Mouse (Mus musculus) liver, adult 10 weeks (tissue): Measurements from ENCODE around the gene Fam69b. TPM values are rescaled to one million over a fixed set of nuclear protein-coding genes. Genes with fewer than 3 reads are reported as not detected.

ENCODE experiments used
- polyA plus RNA-seq: library from polyadenylated mRNA; stranded (reverse); fragments of 350-450 nt; fragmentation: Illumina TruSeq; extraction: RNeasy Lipid Tissue Mini Kit (QIAGEN cat#74804); gene quantifications from one replicate; pipeline ENCODE4 v1.2.3, GENCODE M21; 2014; ENCODE audit warnings: low read depth, low replicate concordance

Fam69b gene
- polyA plus RNA-seq = not detected

GRCm38 (mm10) chr2:26627921-26628739, at the start of gene Fam69b:
TSS of gene Fam69b (plus strand) at chr2:26628457.

DNA sequence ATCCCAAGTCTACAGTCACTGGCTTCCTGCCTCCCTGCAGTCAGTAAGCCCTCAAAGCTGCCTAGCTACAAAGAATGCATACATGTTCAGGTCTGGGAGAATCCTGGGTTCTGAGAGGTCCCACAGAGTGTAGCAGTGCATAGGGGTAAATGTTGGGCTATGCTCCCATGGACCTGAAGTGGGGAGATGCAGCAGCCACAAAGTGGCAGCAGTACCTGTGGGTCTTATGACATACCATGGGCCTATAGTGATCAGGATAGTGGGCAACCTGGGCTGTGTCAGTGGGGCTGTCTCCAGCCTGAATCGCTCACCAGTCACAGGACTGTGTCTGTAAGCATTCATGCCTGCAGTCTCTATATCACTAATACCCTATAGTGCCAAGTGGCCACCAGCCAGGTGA, 48.5 kb upstream of the Fam69b start, which contains the start of gene Egfl7:
Gene Egfl7, plus strand, starts transcription at position 301 of the 400 bp plus-strand sequence.

GRCm38 (mm10) chr2:26586294-26587043, 41.8 kb upstream of the Fam69b start, which contains the start of gene Gm20532:
TSS of gene Gm20532 (plus strand) at chr2:26586639.

DNA sequence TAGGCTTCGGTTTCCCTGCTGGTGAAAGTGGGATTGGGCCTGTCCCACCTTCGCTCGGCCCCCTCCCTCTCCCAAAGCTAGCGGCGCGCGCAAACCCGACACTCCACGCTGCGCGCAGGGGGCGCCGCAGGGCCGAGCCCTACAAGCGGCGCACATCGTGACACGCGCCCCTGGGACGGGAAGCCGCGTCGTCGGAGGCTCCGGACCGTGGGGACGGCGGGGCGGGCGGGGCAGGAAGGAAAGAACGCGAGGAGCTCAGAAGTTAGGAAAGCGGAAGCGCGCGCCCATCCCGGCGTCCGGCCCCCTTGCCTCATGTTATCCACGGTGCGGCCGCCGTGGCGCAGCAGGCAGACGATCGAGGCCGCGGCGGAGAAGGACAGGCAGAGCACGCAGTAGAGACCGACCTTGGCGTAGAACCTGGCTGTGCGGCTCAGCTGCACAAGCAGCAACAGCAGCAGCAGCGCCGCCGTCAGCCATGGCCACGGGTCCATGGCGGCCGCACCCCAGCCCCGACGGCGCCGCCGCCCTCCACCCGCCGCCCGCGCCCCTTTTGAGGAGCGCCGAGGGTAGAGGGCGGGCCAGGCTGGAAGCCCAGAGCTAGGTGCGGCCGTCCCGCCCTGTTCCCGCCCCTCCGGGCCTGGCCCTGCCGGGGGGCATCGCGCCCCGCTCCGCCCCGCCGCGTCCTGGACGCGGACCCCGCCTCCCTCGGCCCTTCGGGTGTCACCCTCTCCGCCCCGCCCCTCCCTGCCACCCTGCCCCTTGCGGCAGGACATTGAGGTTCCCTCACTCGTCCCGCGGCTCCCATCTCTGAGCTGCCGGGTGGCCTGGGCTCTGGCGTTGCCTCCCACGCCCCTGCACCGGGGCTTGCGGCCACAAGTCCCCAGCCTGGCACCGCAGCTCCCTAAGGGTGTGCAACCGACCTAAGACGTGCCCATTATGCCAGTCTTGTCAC, 24.3 kb upstream of the Fam69b start, which contains the start of gene Agpat2:
Gene Agpat2, minus strand, starts transcription at position 698 of the 952 bp plus-strand sequence.

DNA sequence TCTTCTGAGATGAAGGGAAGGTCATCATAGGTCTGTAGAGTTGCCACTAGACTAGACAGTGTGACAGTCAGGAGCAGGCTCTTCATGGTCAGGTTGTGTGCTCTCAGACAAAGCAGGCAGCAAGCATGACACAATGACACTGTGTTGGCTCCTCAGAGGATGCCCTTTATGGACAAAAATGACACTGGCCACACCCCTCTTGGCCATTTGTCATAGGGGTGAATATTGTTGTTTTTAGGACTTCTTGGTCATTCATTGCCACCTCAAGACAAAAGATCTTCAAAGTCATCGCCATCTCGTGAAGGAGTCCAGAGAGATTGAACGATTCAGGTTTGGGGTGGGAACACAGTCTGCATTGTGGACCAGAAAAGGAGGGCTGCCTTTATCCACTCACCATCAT, 42.9 kb downstream of the Fam69b start, which contains the start of gene Lcn4:
Gene Lcn4, minus strand, starts transcription at position 101 of the 400 bp plus-strand sequence.

Other genes starting within 250 kb of the Fam69b start
- gene Snapc4, start 247.8 kb upstream of the Fam69b start, polyA plus RNA-seq = 3.6 TPM
- 17.3 TPM for gene Entr1, start 239.1 kb upstream of the Fam69b start, polyA plus RNA-seq
- 60.6 TPM for gene Pmpca, start 239.1 kb upstream of the Fam69b start, polyA plus RNA-seq
- gene Inpp5e, start 219.3 kb upstream of the Fam69b start, polyA plus RNA-seq = 4.9 TPM
- gene Sec16a, start 183.2 kb upstream of the Fam69b start, polyA plus RNA-seq = 49.1 TPM
- 1.0 TPM for gene Notch1, start 111.8 kb upstream of the Fam69b start, polyA plus RNA-seq
- gene Egfl7, start 48.4 kb upstream of the Fam69b start, polyA plus RNA-seq = 12.2 TPM
- not detected for gene Gm20532, start 41.8 kb upstream of the Fam69b start, polyA plus RNA-seq
- 29.5 TPM for gene Agpat2, start 24.0 kb upstream of the Fam69b start, polyA plus RNA-seq
- gene Lcn4, start 42.8 kb downstream of the Fam69b start, polyA plus RNA-seq = not detected
- gene Abo, start 236.5 kb downstream of the Fam69b start, polyA plus RNA-seq = not detected